Mouse (Mus musculus): ENCODE results near the gene Mrap2.

- TF ChIP-seq CTCF (IDR thresholded peaks at IDR 0.05; ENCODE audit: low read depth, low read length) = no peak
- no peak for TF ChIP-seq POLR2A (IDR thresholded peaks at IDR 0.05; ENCODE audit: extremely low read depth, insufficient read depth, low read length)
These were observed 8.1 kb upstream of the Mrap2 start for GRCm38 (mm10) chr9:87135765-87136558.

Data from liver, adult 2 months (tissue).